Comparison of ENCODE assay signal across 8 mouse cellular contexts in the genomic region with DNA sequence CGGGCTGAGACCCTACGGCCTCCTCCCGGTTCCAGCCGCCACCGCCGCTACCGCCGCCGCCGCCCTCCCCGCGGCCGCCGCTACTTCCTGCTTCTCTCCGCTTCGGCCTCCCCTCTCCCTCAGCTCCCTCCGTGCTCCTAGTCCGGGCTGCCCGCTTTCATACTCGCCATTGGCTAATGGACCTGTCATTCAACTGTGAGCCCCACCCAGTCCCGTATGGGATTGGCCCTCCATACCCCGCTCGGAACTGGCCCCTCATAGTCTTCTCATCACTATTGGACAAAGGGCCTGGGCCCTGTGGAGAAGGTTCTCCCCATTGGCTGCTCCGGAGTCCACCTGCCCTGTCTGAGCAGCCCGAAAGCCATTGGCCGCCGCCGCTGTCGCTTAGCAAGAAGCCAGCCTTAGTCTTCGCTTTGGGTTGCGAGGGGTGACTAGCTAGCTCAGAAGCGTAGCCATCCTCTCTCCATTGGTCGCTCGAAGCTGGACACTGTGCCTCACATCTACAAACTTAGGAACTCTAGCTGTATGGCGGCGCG. TPM values are rescaled to one million over a fixed set of nuclear protein-coding genes. Genes with fewer than 3 reads are reported as not detected.
DNase-seq lines count a peak whose midpoint lies in the region; ATAC-seq lines count a peak whose summit lies in the region.

TSS of gene Zfp687 (minus strand) at position 112 of the 536 bp plus-strand sequence.

- DNase-seq in WW6 (ENCODE audit: low read depth, low spot score), result peak; percentile 97
- peak; percentile 98 to 100 for DNase-seq in cerebellum, postnatal 4 days (ENCODE audit: low spot score in 2 of 2)
- peak; percentile 100 for DNase-seq in gastrocnemius, adult 18-20 months (ENCODE audit: low spot score)
- DNase-seq in left cerebral cortex, adult 18-20 months (ENCODE audit: low spot score in 2 of 2), result peak; percentile 99 to 100
- DNase-seq in right cerebral cortex, adult 18-20 months, result peak; percentile 100
- DNase-seq in urinary bladder, postnatal 10 days (ENCODE audit: low spot score), result peak; percentile 98

- no peaks in the 10 kb centered on the region for H3K9me3 ChIP-seq in hindbrain, embryonic 16.5 days (ENCODE audit: control insufficient read depth, low read length)

- WGBS in hindbrain, embryonic 16.5 days, result under 1% methylated on average over 29 of the region's 37 CpGs
- under 1% methylated on average over 30 of the region's 37 CpGs for WGBS in macrophage (ENCODE audit: missing documents)

- peak; percentile 98 for ATAC-seq in hindbrain, embryonic 16.5 days

- peak within 1 kb of the TSS; percentile 78 for H3K9ac ChIP-seq in hindbrain, embryonic 16.5 days (ENCODE audit: low read depth, low read length)

- H3K4me2 ChIP-seq in hindbrain, embryonic 16.5 days (ENCODE audit: low read length), result peak within 1 kb of the TSS; percentile 89

- H3K4me3 ChIP-seq in hindbrain, embryonic 16.5 days (ENCODE audit: low read length), result peak within 1 kb of the TSS; percentile 64
- H3K4me3 ChIP-seq in macrophage (ENCODE audit: inconsistent target), result peak within 1 kb of the TSS; percentile 75

- H3K36me3 ChIP-seq in hindbrain, embryonic 16.5 days (ENCODE audit: control insufficient read depth, insufficient read depth, low read length), result peaks cover 8% of the 10 kb centered on the region
- peaks cover 17% of the 10 kb centered on the region for H3K36me3 ChIP-seq in macrophage (ENCODE audit: inconsistent target)

- no peaks in the 10 kb centered on the region for H3K27me3 ChIP-seq in hindbrain, embryonic 16.5 days (replicated peaks; ENCODE audit: control insufficient read depth, insufficient read depth, low read length)

- H3K79me2 ChIP-seq in macrophage (ENCODE audit: inconsistent target), result peaks cover 19% of the 10 kb centered on the region; the same call in 1 of the 2 replicates

- H3K27ac ChIP-seq in hindbrain, embryonic 16.5 days (ENCODE audit: low read depth, low read length), result peak within 1 kb of the TSS; percentile 96
- peak within 1 kb of the TSS; percentile 85 for H3K27ac ChIP-seq in macrophage

- peaks cover 24% of the 10 kb centered on the region for H3K4me1 ChIP-seq in hindbrain, embryonic 16.5 days (ENCODE audit: control insufficient read depth, insufficient read depth, low read depth, low read length)

RNA-seq across cellular contexts. Expression of gene Zfp687, which starts in this region (rescaled TPM):
- 10 to 100 TPM; 13.2 to 14.9 TPM for total RNA-seq in gastrocnemius, adult 18-20 months (2021)
- 15.9 and 22.0 TPM in 2 replicates for polyA plus RNA-seq in hindbrain, embryonic 16.5 days (2015; fragmentation: Nextera tagmentation; extraction: Ambion mirVana)
- total RNA-seq in left cerebral cortex, adult 18-20 months (2021), result 10 to 100 TPM; 23.1 to 24.6 TPM
- total RNA-seq in macrophage (2018; cell fraction: chromatin; rRNA removed), result 10 to 100 TPM; 21.2 to 73.2 (median 38.5) TPM
- 10 to 100 TPM in 14 of 26 experiments, 1 to 10 TPM in 12; 5.1 to 16.3 (median 10.6) TPM for total RNA-seq in macrophage (2018; cell fraction: cytosol; rRNA removed)
- total RNA-seq in macrophage (2018; cell fraction: nucleus; rRNA removed), result 10 to 100 TPM; 19.1 to 42.8 (median 33.2) TPM
- polyA plus RNA-seq in macrophage (2018), result 8.3 to 8.9 TPM (median 8.9 TPM) in 3 replicates

Comparison
In these comparisons a context has a peak if more than half of its experiments do, and no peak if none do; other contexts are left out.
1. Peak in every context shown above with its lines: DNase-seq, ATAC-seq, H3K4me3 ChIP-seq and H3K27ac ChIP-seq.